Mouse (Mus musculus) neural tube, embryonic 11.5 days (tissue): ENCODE results near the gene Ctsa. TPM values are rescaled to one million over a fixed set of nuclear protein-coding genes. Genes with fewer than 3 reads are reported as not detected.
"Not testable (repeated sequence)": the region's sequence is repeated elsewhere in the genome, so short reads cannot be mapped to it uniquely, and the experiment has no call there.

ENCODE experiments used
- ATAC-seq: fragments of 200-750 bp; cut with Nextera tagmentation; 2 replicates; pipeline ENCODE4 v1.8.0; 2017; ENCODE audit warnings: moderate number of reproducible peaks, mild to moderate bottlenecking, moderate TSS enrichment, moderate library complexity; ENCODE audit not compliant: insufficient read depth, low FRiP score, low TSS enrichment
- DNase-seq: peaks from one replicate; pipeline ENCODE4 v3.0.0-alpha.2; 2015; ENCODE audit warnings: low spot score
- H3K27ac ChIP-seq: fragments of 300-500 bp; sonication (generic); 2 replicates; pipeline ENCODE4 v1.5.1; 2014; ENCODE audit warnings: low read depth, mild to moderate bottlenecking, low read length
- H3K27me3 ChIP-seq: fragments of 300-500 bp; sonication (generic); 2 replicates; pipeline ENCODE4 v1.6.1; 2014; ENCODE audit warnings: mild to moderate bottlenecking, low read length, mixed read lengths; ENCODE audit not compliant: control insufficient read depth, insufficient read depth
- H3K36me3 ChIP-seq: fragments of 300-500 bp; sonication (generic); 2 replicates; pipeline ENCODE4 v1.6.1; 2014; ENCODE audit warnings: mild to moderate bottlenecking, low read length, moderate library complexity, mixed read lengths; ENCODE audit not compliant: control insufficient read depth, insufficient read depth
- H3K4me1 ChIP-seq: fragments of 300-500 bp; sonication (generic); 2 replicates; pipeline ENCODE4 v1.6.1; 2014; ENCODE audit warnings: low read length, mixed read lengths; ENCODE audit not compliant: control insufficient read depth, insufficient read depth
- H3K4me2 ChIP-seq: fragments of 300-500 bp; sonication (generic); 2 replicates; pipeline ENCODE4 v1.6.1; 2014; ENCODE audit warnings: low read depth, mild to moderate bottlenecking, moderate library complexity
- H3K4me3 ChIP-seq: fragments of 300-500 bp; sonication (generic); 2 replicates; pipeline ENCODE4 v1.5.1; 2014; ENCODE audit warnings: low read depth, low read length
- H3K9ac ChIP-seq: fragments of 300-500 bp; sonication (generic); 2 replicates; pipeline ENCODE4 v1.6.1; 2014; ENCODE audit warnings: mild to moderate bottlenecking, low read length
- H3K9me3 ChIP-seq: fragments of 300-500 bp; sonication (generic); 2 replicates; pipeline ENCODE4 v1.6.1; 2016; ENCODE audit warnings: low read length; ENCODE audit not compliant: control insufficient read depth
- WGBS: fragments of 180-500 bp; shearing (Covaris S2); extraction: QIAGEN DNeasy Blood & Tissue Kit; methylation state at CpG from one replicate; pipeline ENCODE4 v1.1.7; 2014; 5-methylcytosine and 5-hydroxymethylcytosine counted together
- polyA plus RNA-seq: library from polyadenylated mRNA; unstranded; fragments of >200 nt; fragmentation: Nextera tagmentation; extraction: Ambion mirVana; gene quantifications from 2 replicates; pipeline ENCODE4 v1.2.1, GENCODE M21; 2014

The Ctsa gene
- polyA plus RNA-seq, 1 experiment from 2014 or later: 88.6 TPM

GRCm38 (mm10) chr2:164862179-164862861, 29.6 kb downstream of the Ctsa start:
- 40% methylated on average over 9 of the region's 9 CpGs for WGBS
- DNase-seq (peak; percentile 64), ATAC-seq (no peak)
- no peak overlapping the region for H3K9ac ChIP-seq
- H3K4me1 ChIP-seq: peaks cover 6% of the 10 kb centered on the region; the same call in 1 of the 2 replicates
- no peaks in the 10 kb centered on the region for H3K36me3 ChIP-seq
- no peaks in the 10 kb centered on the region for H3K27me3 ChIP-seq
- H3K4me3 ChIP-seq: no peak overlapping the region
- no peak overlapping the region for H3K4me2 ChIP-seq
- H3K27ac ChIP-seq: no peak overlapping the region
- H3K9me3 ChIP-seq: no peaks in the 10 kb centered on the region

- not testable (repeated sequence) for H3K27me3 ChIP-seq, H3K4me3 ChIP-seq, H3K9me3 ChIP-seq, H3K9ac ChIP-seq, H3K4me2 ChIP-seq, ATAC-seq, H3K27ac ChIP-seq, DNase-seq, H3K4me1 ChIP-seq, H3K36me3 ChIP-seq
- 94% methylated on average over 8 of the region's 9 CpGs for WGBS
Observed at GRCm38 (mm10) chr2:164863411-164863810, 30.7 kb downstream of the Ctsa start.

- Histone ChIP-seq H3K27me3 (no peaks in the 10 kb centered on the region), H3K4me1 (no peaks in the 10 kb centered on the region), H3K4me3 (no peak overlapping the region), H3K4me2 (no peak overlapping the region), H3K9ac (no peak overlapping the region), H3K27ac (no peak overlapping the region), H3K36me3 (no peaks in the 10 kb centered on the region), H3K9me3 (0 out of 2 replicates have a peak, but pooled peaks cover 3% of the 10 kb centered on the region)
- 79% methylated on average over 4 of the region's 4 CpGs for WGBS
- DNase-seq (no peak), ATAC-seq (no peak)
Observed at GRCm38 (mm10) chr2:164864593-164864992, 31.9 kb downstream of the Ctsa start.

GRCm38 (mm10) chr2:164866741-164867551, 34.3 kb downstream of the Ctsa start:
- Histone ChIP-seq H3K4me1 (no peaks in the 10 kb centered on the region), H3K9me3 (0 out of 2 replicates have a peak, but pooled peaks cover 3% of the 10 kb centered on the region), H3K36me3 (no peaks in the 10 kb centered on the region), H3K4me2 (no peak overlapping the region), H3K27ac (no peak overlapping the region), H3K9ac (no peak overlapping the region), H3K4me3 (no peak overlapping the region), H3K27me3 (no peaks in the 10 kb centered on the region)
- ATAC-seq (no peak), DNase-seq (no peak)
- WGBS: 62% methylated on average over 16 of the region's 16 CpGs

GRCm38 (mm10) chr2:164867566-164867965, 34.9 kb downstream of the Ctsa start:
- H3K4me2 ChIP-seq: no peak overlapping the region
- H3K9ac ChIP-seq: no peak overlapping the region
- no peaks in the 10 kb centered on the region for H3K27me3 ChIP-seq
- no peaks in the 10 kb centered on the region for H3K4me1 ChIP-seq
- H3K27ac ChIP-seq: no peak overlapping the region
- no peak for ATAC-seq
- no peaks in the 10 kb centered on the region for H3K36me3 ChIP-seq
- 0 out of 2 replicates have a peak, but pooled peaks cover 3% of the 10 kb centered on the region for H3K9me3 ChIP-seq
- WGBS: 94% methylated on average over 7 of the region's 7 CpGs
- no peak overlapping the region for H3K4me3 ChIP-seq
- DNase-seq: no peak

GRCm38 (mm10) chr2:164868491-164868890, 35.8 kb downstream of the Ctsa start:
- no peaks in the 10 kb centered on the region for H3K27me3 ChIP-seq
- H3K4me2 ChIP-seq: no peak overlapping the region
- 66% methylated on average over 7 of the region's 7 CpGs for WGBS
- H3K9ac ChIP-seq: no peak overlapping the region
- H3K4me3 ChIP-seq: no peak overlapping the region
- H3K4me1 ChIP-seq: no peaks in the 10 kb centered on the region
- DNase-seq (no peak), ATAC-seq (no peak)
- no peaks in the 10 kb centered on the region for H3K36me3 ChIP-seq
- H3K27ac ChIP-seq: no peak overlapping the region
- H3K9me3 ChIP-seq: 0 out of 2 replicates have a peak, but pooled peaks cover 3% of the 10 kb centered on the region

GRCm38 (mm10) chr2:164871602-164872303, 39.1 kb downstream of the Ctsa start:
- Histone ChIP-seq H3K4me1 (peaks cover 5% of the 10 kb centered on the region; the same call in 1 of the 2 replicates), H3K27me3 (no peaks in the 10 kb centered on the region), H3K36me3 (no peaks in the 10 kb centered on the region), H3K27ac (no peak overlapping the region), H3K4me3 (no peak overlapping the region), H3K9me3 (0 out of 2 replicates have a peak, but pooled peaks cover 3% of the 10 kb centered on the region), H3K9ac (no peak overlapping the region), H3K4me2 (no peak overlapping the region)
- no peak for ATAC-seq
- 62% methylated on average over 6 of the region's 6 CpGs for WGBS
- DNase-seq: no peak

GRCm38 (mm10) chr2:164873621-164874020, 40.9 kb downstream of the Ctsa start:
- ATAC-seq (no peak), DNase-seq (no peak)
- H3K4me3 ChIP-seq: no peak overlapping the region
- H3K9ac ChIP-seq: no peak overlapping the region
- no peak overlapping the region for H3K27ac ChIP-seq
- no peaks in the 10 kb centered on the region for H3K36me3 ChIP-seq
- H3K4me2 ChIP-seq: no peak overlapping the region
- no peaks in the 10 kb centered on the region for H3K9me3 ChIP-seq
- 51% methylated on average over 3 of the region's 3 CpGs for WGBS
- H3K4me1 ChIP-seq: peaks cover 9% of the 10 kb centered on the region; the same call in 1 of the 2 replicates
- H3K27me3 ChIP-seq: no peaks in the 10 kb centered on the region
